Mouse (Mus musculus): Measurements from ENCODE around the gene Rmi1.
"Not testable (repeated sequence)": the region's sequence is repeated elsewhere in the genome, so short reads cannot be mapped to it uniquely, and the experiment has no call there.

Gene Rmi1

DNA sequence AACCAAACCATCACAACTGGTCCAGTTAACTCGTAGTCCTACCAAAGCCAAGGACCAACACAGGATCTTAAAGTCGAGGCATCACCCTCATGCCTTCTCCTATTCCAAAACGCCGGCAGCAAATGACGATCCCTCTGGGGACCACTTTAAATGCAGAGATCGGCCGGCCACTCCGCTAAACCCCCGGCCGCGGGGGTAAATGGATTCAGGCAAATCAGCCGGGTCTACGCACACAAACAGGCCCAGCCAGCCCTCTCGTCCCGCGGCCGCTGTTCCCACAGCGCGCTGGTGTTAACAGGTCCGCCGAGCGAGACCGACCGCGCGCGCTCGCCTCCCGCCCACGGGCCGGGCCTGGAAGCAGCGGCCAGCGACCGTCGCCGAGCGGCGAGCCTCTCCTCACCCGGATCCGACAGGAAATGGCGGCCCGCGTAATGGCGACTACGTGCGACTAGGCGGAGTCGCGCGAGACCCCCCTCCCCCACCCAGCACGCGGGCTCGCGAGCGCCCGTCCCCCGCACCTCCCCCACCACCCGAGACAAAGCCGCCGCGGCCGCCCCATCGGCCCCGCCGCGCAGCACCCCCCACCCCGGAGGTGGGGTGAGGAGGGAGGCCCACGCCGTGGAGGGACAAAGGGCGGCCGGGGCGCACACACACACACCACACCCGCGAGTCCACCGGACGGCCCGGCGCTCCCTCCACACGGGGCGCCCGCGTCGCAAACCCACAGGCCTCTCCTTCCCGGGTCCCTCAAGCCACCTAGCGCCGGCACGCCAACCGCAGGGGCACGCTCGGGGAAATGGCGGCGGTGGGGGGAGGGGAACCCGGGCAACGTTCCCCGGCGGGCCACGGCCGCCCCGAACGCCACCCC lies 679 bp upstream of the Rmi1 start:
- DNase-seq = peak; percentile 61

GRCm38 (mm10) chr13:58402744-58403110 lies 679 bp downstream of the Rmi1 start:
- no peak for DNase-seq

DNA sequence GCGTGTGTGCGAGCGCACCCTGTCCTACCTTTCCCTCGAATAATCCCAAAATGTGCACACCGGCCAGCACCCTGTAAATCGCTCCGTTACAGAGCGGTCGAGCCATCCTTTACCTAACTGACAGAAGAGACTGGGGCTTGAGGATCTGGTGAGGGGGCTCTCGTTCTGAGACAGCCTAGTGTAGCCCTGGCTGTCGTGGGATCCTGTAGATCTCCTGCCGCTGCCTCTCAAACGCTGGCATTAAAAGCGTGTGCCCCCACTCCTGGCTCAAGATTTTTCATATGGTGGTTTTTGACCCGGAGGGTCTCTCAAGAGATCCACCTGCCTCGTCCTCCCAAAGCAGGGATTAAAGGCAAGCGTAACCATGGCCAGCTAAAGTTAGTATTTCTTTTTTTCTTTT lies 1.2 kb downstream of the Rmi1 start, which contains the start of gene Hnrnpk:
Hnrnpk (minus strand) TSS at position 101 of the 400 bp plus-strand sequence.
- not testable (repeated sequence) for DNase-seq

- DNase-seq = no peak
These were observed 9.0 kb downstream of the Rmi1 start for GRCm38 (mm10) chr13:58411073-58411472.

DNA sequence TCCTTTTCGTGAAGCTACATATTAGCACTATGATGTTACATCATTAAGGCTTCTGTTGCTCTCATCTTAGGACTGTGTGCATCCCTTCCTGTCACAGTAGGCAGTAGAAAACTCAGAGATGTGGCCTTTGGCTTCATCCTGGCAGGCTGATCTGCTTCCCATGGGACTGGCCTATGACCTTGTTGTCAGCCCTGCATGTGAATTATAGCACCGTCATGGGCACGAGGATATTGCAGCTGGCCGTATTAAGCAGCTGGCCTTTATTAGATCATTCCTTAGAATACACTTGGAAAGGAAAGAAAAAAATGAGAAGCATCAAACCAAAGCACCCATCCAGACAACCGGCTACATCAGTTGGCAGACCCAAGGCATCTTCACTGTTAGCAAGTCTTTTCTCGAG lies 13.3 kb downstream of the Rmi1 start:
- DNase-seq = no peak

DNA sequence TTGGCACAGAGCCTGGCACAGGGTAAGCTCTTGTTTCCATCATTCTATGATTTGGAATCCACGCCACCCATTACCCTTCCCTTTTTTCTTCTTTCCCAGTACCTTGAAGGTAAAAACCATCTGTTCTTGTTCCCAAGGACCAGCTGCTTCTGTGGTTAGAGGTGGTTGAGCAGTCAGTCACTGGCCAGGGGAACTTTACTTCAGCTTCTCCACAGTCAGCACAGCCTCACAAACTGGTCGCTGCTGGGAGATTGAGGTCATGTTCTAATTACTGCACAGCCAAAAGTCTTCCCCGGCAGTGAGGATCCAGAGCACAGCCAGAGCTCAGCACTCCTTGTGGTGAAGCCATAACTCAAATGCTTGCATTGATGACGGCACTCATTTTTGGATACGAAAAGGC lies 13.8 kb downstream of the Rmi1 start:
- DNase-seq = no peak

- DNase-seq = no peak
These were observed 16.6 kb downstream of the Rmi1 start for GRCm38 (mm10) chr13:58418656-58419055.

DNA sequence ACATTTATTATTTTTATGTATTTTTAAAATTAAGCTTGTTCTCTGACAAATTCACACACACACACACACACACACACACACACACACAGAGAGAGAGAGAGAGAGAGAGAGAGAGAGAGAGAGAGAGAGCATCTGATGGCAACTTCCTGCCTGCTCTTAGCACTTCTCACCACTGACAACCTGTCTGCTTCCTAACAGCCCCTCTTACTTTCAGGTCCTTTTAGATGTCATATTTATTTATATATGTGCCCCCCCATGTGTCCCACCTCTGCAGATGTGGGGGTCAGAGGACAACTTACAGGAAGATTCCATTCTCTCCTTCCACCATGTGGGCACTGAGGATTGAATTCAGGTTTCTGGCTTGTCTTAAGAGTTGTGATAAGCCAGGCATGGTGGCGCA lies 17.2 kb downstream of the Rmi1 start:
- no peak for DNase-seq

GRCm38 (mm10) chr13:58421026-58421425 lies 19.0 kb downstream of the Rmi1 start:
- DNase-seq = no peak

DNA sequence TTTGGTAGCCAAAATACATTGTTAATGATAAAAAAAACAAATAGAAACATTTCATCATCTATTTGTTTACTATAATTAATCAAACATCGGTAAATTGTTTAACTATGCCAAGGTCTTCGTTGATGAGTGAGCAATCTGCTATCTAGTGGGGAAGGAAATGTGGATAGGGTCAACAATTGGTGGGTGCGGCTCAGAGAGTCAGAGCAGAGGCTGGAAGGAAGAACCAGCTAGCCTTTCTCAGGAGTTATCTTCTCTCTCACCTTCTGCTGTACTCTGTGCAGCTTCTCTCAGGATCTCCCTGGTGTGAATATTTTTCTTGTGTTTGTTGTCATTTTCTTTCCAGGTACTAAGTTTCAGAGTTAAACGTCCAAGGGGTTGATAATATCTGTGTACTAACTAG lies 20.2 kb downstream of the Rmi1 start:
- DNase-seq = no peak

DNA sequence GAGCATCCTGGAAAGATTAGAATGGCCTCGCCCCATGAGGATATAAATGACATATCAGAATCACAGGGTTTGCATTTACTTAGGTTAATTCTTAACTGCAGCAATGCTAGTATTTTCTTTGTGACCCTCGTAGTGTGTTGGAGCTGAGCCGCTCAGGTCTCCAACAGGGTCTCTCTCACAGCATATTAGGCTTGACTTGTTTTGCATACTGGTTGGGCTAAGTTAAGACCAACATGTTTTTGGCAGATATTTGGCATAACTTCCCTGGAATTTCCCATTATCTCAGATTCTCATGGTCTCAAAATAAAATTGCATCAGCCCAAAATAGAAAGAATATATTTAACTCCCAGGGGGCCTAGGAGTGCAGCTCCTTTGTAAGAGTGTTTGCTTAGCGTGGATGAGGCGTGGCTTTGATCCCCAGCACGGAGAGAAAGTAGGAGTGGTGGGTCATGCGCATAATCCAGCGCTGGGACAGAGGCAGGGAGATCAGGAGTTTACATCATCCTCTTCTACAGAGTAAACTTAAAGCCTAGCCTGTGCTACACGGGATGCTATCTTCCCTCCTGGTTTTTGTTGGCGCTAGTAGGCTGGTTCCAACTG lies 21.1 kb downstream of the Rmi1 start:
- DNase-seq = no peak

- DNase-seq = no peak
These were observed 37.7 kb downstream of the Rmi1 start for GRCm38 (mm10) chr13:58439716-58440115.

- DNase-seq = no peak
These were observed 41.3 kb downstream of the Rmi1 start for GRCm38 (mm10) chr13:58443326-58443725.

DNA sequence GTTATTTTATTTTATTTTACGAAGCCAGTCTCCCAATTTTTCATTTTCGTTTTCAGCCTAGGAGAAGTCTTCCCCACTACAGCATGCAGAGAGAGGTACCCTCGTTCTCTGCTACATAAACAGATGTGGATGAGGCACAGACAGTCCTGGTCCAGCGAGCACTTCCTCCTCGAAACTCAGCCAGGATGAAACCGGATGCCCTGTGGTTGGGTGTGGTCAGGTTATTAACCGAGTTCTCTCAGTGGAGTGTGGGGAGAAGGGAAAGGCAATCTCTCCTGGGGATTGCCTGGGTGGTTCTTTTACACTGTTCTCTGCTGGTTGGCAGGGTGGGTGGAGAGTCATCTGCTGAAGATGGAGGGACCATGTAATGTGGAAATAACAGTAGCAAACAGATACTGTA lies 41.7 kb downstream of the Rmi1 start:
- no peak for DNase-seq

- DNase-seq = no peak
These were observed 44.5 kb downstream of the Rmi1 start for GRCm38 (mm10) chr13:58446541-58446940.

GRCm38 (mm10) chr13:58450459-58451182 lies 48.6 kb downstream of the Rmi1 start:
- DNase-seq = no peak

DNA sequence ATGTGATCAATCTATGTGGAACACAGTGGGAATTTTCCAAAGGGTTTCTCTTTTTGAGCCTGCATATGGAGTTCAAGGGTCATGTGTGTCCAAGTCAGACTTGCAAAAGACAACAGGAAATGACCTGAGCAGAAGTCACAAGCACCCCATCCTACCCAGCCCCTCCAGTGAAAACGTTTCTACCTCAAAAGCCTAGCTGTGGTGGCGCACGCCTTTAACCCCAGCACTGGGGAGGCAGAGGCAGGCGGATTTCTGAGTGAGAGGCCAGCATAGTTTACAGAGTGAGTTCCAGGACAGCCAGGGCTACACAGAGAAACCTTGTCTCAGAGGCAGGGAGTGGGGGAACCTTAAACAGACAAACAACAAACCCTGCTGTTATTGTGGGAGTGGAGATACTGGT lies 50.2 kb downstream of the Rmi1 start:
- DNase-seq = no peak

DNA sequence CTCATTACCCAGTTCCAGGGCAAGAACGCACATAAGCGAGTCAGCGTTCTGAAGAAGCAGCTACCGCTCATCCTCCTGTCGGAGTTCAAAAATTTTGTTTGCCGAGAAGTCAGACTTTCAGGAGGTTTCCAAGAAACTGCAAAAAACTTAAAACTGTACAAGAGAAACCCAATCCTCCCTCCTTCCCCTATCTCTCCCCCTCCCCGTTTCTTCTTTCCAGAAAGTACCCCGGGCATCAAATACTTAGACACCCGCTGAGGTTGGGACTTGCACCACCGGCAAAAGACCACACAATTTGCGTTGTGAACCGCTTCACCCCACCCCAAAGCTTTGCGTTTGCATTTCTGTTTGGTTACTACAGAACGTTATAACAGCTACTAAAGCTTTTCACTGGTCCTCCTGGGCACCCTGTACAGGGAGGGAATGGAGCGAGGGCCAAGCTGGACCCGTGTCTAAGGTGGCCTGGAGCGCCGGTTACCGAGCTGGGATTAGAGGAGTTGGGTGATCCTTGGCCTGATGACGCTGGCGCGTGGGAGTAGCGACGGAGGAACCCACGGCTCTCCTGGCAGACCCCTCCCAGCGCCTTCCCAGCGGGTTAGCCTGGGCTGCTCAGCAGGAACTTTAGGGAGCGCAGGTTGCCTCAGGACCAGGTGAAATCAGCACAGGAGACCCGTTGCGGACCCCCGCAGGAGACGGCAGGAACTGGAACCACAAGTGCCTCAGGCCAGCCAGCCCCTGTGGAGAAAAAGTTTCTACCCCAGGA lies 50.8 kb downstream of the Rmi1 start:
- DNase-seq = no peak

GRCm38 (mm10) chr13:58453541-58453940 lies 51.5 kb downstream of the Rmi1 start:
- DNase-seq = no peak

- DNase-seq = no peak
These were observed 54.5 kb downstream of the Rmi1 start for GRCm38 (mm10) chr13:58456547-58456946.

- not testable (repeated sequence) for DNase-seq
These were observed 56.8 kb downstream of the Rmi1 start for GRCm38 (mm10) chr13:58458811-58459210.

Measured in cerebellum, adult 8-10 months (tissue).